Mouse (Mus musculus) cerebellum, postnatal 4 days (tissue): ENCODE measurements around the gene Tmem63c.

Experiments used
- DNase-seq, 2 experiments: peaks; one replicate each; pipeline ENCODE4 v3.0.0; 2022; ENCODE audit warnings: low spot score in 2 of 2, mixed read lengths in 1 of 2

Gene Tmem63c

DNA sequence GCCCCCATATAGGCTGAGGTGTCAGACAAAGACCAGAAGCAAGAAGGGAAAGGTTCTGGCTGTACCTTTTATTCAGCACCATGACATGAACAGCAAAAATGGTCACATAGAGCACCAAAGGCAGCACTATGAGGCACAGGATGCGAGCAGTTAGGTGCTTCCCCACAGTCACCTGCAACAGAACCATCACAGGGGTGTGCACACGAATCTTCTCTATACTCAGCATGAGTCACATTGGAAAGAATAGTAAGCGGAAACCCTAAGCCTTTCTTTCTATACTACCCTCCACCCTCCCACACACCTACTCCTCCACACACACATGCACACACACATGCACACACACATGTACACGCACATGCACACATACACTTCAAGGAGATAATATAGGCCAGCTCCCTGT is 109.1 kb downstream of the Tmem63c start:
- no peak for DNase-seq

DNA sequence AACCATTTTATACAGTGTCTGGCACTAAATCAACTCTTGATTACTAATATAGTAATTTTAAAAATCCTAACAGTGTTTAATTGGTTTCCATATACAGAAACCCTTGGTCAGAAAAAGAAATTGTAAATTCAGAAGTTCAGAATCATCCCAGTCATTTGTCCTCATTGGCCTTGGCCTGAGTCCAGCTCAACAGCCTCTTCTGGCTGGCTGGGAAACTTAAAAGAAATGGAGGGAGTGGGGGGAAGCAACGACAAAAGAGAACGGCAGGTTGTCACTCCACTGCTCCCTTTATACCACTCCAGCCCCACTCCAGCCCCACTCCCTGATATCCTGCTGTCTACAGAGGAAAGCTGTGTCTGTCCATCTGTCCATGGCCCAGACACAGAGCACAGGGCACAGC is 110.0 kb downstream of the Tmem63c start:
- no peak for DNase-seq

DNA sequence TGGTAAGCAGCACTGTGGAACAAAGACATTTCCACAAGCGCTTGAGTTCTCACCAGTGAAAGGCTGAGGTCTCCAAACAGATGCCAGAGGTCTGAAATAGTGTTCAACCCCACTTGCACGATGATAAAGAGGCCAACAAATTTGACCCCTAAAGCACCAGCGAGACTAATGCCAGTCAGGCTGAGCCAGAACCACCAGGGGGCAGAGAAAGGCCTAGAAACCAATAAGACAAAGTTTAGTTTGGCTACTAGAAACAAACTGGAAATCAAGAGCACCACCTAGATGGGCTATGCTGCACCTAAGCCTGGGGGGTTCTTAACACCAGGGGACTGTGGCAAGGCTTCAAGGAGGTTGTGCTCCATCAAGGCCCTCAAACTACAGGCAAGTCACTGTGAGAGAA is 110.5 kb downstream of the Tmem63c start:
- DNase-seq = peak in 1 of 2 experiments; percentile 28

DNA sequence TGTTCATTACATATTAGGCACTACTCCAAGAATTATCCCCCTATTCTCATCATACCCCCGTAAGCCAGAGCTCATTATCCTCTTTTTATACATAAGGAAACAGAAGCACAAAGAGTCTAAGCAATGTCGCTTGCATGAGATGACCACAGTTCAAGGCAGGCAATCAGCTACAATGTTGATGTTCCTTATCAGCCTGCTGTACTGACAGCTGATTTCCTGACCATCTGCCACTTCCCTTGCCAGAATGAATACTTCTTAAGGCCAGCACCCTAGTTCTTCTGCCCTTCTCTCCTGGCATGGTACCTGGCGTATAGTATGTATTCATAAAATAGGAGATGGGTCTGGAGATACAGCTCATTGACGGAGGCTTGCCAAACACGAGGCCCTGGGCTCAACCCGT is 111.1 kb downstream of the Tmem63c start:
- no peak for DNase-seq

DNA sequence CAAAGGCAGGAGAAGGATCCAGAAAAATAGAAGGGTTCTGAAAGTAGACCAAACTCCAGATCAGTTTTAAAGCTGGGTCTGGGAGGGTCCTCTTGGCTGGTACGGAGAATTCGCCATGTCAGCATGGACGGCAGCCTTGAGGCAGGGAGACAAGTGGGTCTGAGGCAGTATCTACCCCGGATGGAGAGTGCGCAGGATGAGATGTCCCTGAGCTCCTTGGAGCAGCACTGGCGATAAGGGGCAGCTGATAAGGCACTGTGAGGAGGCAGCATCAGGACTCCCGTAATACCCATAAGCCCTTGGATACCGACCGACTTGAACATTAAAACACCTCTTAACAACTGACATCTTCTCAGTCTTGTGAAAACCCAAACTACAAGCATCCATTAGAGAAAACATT is 111.6 kb downstream of the Tmem63c start:
- no peak for DNase-seq

DNA sequence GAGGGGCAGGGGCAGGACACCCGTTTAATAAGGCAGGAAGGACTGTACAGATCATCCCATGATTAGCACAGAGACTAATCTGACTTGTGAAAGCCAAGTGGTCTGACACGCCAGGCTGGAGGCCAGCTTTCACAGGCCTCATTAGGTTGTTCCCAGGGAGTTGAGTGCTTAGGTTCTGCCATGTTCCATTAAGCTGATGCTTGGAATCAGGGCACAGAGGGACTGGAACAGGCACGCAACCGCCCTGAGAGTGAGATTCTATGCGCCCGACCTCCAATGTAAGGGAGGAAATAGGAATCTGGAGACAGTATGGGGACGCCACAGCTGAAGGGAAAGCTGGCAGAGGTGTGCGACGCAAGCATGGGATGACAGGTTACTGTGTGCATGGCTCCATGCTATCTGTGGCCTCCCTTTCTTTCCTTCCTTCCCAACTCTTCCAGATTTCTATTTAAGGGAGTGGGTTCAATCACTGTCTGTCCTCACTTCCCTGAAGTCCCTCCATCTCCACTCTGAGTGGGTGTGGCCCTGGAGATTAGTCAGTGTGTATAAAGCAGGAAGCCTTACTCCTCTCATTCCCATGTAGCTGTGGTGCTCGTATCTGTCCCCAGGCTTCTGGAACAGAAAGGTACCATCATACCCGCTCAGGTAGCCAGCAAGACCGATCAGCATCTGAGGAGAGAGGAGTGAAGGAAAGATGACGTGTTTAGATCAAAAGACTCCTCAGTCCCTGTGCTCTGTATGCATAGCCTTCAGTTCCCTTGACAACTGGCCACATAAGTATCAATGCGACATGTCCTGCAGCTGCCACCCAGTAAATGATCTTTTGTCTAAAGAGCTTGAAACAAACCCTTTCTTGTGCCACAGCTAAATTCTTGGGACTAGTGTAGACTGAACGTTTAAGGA is 116.5 kb downstream of the Tmem63c start:
- no peak for DNase-seq

DNA sequence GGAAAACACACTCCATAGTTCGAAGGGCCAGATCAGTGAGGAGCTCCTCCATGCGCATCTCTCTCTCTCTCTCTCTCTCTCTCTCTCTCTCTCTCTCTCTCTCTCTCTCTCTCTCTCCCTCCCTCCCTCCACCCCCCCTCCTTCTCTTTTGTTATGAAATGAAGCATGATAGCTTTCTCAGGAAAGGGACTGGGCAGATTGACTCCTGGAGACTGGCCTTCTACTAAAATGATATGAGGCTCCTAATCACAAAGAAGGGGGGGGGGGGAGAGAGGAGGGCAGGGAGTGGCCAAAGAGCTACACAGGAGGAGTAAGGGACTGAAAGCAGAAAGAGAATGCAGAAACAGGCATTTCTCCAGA is 117.2 kb downstream of the Tmem63c start:
- DNase-seq = no peak

DNA sequence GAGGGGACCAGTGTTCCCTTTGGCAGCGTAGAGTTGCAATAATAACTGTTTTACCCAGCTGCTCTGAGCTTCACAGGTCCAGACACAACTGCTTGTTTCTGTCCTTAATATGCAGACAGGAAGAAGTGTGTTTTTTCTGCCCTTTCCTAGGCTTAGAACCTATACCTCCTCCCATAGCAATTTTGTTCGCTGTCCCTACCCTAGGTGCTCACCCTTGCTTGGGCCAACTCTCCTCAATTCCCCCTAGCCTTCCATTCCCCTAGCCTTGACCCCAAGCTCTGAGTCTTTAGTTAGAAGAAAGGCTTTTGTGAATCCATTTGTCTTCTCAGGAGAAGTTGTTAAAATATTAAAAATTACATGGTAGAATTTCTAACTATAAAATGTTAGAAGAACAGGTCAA is 117.6 kb downstream of the Tmem63c start:
- DNase-seq = no peak
